Mouse (Mus musculus): ENCODE results near the gene Arhgef3. TPM values are rescaled to one million over a fixed set of nuclear protein-coding genes. Genes with fewer than 3 reads are reported as not detected.

The Arhgef3 gene
- polyA plus RNA-seq, 1 experiment from 2014 or later = 13.9 TPM

GRCm38 (mm10) chr14:27341486-27341885 lies 226.8 kb downstream of the Arhgef3 start:
- H3K27me3 ChIP-seq (replicated peaks) = no peaks in the 10 kb centered on the region
- H3K9me3 ChIP-seq = no peaks in the 10 kb centered on the region
- H3K27ac ChIP-seq = no peak overlapping the region
- no peaks in the 10 kb centered on the region for H3K36me3 ChIP-seq
- no peak overlapping the region for H3K9ac ChIP-seq
- no peak overlapping the region for H3K4me3 ChIP-seq (replicated peaks)
- H3K4me1 ChIP-seq (replicated peaks) = peaks cover 7% of the 10 kb centered on the region; the same call in 1 of the 2 replicates
- H3K4me2 ChIP-seq (replicated peaks) = no peak overlapping the region
- WGBS = 60% methylated on average over 5 of the region's 5 CpGs
- ATAC-seq = no peak; the same call in 1 of the 2 replicates

DNA sequence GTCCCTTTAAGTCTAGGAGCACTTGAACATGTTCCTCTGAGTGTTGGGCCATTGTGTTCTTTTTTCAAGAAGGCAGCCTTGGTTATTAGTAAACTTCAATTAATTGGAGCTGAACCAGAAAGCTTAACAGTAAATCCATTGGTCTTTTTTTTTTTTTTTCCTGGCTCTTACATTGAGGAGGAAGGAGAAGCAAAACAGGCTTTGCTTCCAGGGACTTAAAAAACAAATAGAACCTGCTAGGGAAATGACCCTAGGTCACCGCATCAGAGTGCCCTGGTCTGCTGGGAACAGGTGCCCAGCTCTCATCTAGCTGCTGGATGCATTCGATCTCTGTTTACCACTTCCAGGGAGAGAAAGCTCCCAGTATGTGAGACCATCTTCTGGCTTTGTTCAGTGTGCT lies 227.8 kb downstream of the Arhgef3 start:
- Histone ChIP-seq H3K9me3 (no peaks in the 10 kb centered on the region), H3K4me1 (replicated peaks) (0 out of 2 replicates have a peak, but pooled peaks cover 3% of the 10 kb centered on the region), H3K9ac (no peak overlapping the region), H3K36me3 (no peaks in the 10 kb centered on the region), H3K4me2 (replicated peaks) (no peak overlapping the region), H3K4me3 (replicated peaks) (no peak overlapping the region), H3K27ac (no peak overlapping the region), H3K27me3 (replicated peaks) (no peaks in the 10 kb centered on the region)
- no peak for ATAC-seq
- 54% methylated on average over 2 of the region's 2 CpGs for WGBS

GRCm38 (mm10) chr14:27344250-27344990 lies 229.7 kb downstream of the Arhgef3 start:
- 0 out of 2 replicates have a peak, but pooled peaks cover 3% of the 10 kb centered on the region for H3K4me1 ChIP-seq (replicated peaks)
- no peaks in the 10 kb centered on the region for H3K27me3 ChIP-seq (replicated peaks)
- WGBS = 58% methylated on average over 4 of the region's 4 CpGs
- H3K36me3 ChIP-seq = no peaks in the 10 kb centered on the region
- H3K4me3 ChIP-seq (replicated peaks) = no peak overlapping the region
- H3K27ac ChIP-seq = no peak overlapping the region
- H3K9ac ChIP-seq = no peak overlapping the region
- H3K4me2 ChIP-seq (replicated peaks) = no peak overlapping the region
- no peak for ATAC-seq
- no peaks in the 10 kb centered on the region for H3K9me3 ChIP-seq

- peaks cover 9% of the 10 kb centered on the region; the same call in 1 of the 2 replicates for H3K4me1 ChIP-seq (replicated peaks)
- H3K27me3 ChIP-seq (replicated peaks) = no peaks in the 10 kb centered on the region
- H3K4me3 ChIP-seq (replicated peaks) = no peak overlapping the region
- no peaks in the 10 kb centered on the region for H3K36me3 ChIP-seq
- no peak for ATAC-seq
- no peak overlapping the region for H3K4me2 ChIP-seq (replicated peaks)
- no peak overlapping the region for H3K9ac ChIP-seq
- H3K27ac ChIP-seq = no peak overlapping the region
- 75% methylated on average over 7 of the region's 7 CpGs for WGBS
- no peaks in the 10 kb centered on the region for H3K9me3 ChIP-seq
Measured at GRCm38 (mm10) chr14:27345051-27345885, 230.6 kb downstream of the Arhgef3 start.

DNA sequence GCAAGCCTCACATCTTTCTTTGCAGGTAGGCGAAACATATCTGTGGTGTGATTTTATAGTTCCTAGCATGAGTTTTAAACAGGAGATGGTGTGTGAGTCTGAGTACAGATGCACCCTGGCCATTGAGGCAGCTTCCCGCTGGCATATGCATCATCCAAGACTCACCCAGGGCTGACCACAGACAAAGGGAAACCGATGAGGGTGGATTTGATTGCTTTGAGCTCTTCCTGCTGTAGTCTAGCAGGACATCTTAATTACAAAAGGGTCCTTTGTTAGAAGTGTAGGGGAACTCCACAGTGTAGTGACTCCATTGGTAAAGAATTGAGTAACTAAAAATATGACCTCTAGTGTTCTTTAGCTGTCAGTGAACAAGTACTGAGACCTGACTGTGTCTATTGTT lies 232.5 kb downstream of the Arhgef3 start:
- ATAC-seq = no peak
- Histone ChIP-seq H3K27me3 (replicated peaks) (no peaks in the 10 kb centered on the region), H3K4me2 (replicated peaks) (no peak overlapping the region), H3K9me3 (no peaks in the 10 kb centered on the region), H3K36me3 (no peaks in the 10 kb centered on the region), H3K4me3 (replicated peaks) (no peak overlapping the region), H3K27ac (no peak overlapping the region), H3K4me1 (replicated peaks) (peaks cover 24% of the 10 kb centered on the region), H3K9ac (no peak overlapping the region)
- 76% methylated on average over 3 of the region's 3 CpGs for WGBS

- peaks cover 25% of the 10 kb centered on the region for H3K4me1 ChIP-seq (replicated peaks)
- 84% methylated on average over 5 of the region's 5 CpGs for WGBS
- no peak for ATAC-seq
- H3K27me3 ChIP-seq (replicated peaks) = no peaks in the 10 kb centered on the region
- no peak overlapping the region for H3K4me3 ChIP-seq (replicated peaks)
- H3K36me3 ChIP-seq = no peaks in the 10 kb centered on the region
- H3K4me2 ChIP-seq (replicated peaks) = no peak overlapping the region
- no peak overlapping the region for H3K9ac ChIP-seq
- H3K27ac ChIP-seq = no peak overlapping the region
- H3K9me3 ChIP-seq = no peaks in the 10 kb centered on the region
Measured at GRCm38 (mm10) chr14:27347666-27348065, 233.0 kb downstream of the Arhgef3 start.

GRCm38 (mm10) chr14:27348088-27348487 lies 233.4 kb downstream of the Arhgef3 start:
- no peaks in the 10 kb centered on the region for H3K36me3 ChIP-seq
- no peak overlapping the region for H3K4me2 ChIP-seq (replicated peaks)
- H3K4me3 ChIP-seq (replicated peaks) = no peak overlapping the region
- no peaks in the 10 kb centered on the region for H3K27me3 ChIP-seq (replicated peaks)
- no peak overlapping the region for H3K27ac ChIP-seq
- H3K9me3 ChIP-seq = no peaks in the 10 kb centered on the region
- WGBS = 78% methylated on average over 2 of the region's 2 CpGs
- peaks cover 28% of the 10 kb centered on the region for H3K4me1 ChIP-seq (replicated peaks)
- H3K9ac ChIP-seq = no peak overlapping the region
- no peak for ATAC-seq

- H3K9ac ChIP-seq = no peak overlapping the region
- H3K4me3 ChIP-seq (replicated peaks) = no peak overlapping the region
- 99% methylated on average over 4 of the region's 4 CpGs for WGBS
Measured at GRCm38 (mm10) chr14:27348656-27349055, 234.0 kb downstream of the Arhgef3 start.

GRCm38 (mm10) chr14:27349120-27349519 lies 234.4 kb downstream of the Arhgef3 start:
- H3K4me1 ChIP-seq (replicated peaks) = peaks cover 31% of the 10 kb centered on the region
- WGBS = 75% methylated on average over 3 of the region's 3 CpGs
- no peak overlapping the region for H3K27ac ChIP-seq
- H3K4me3 ChIP-seq (replicated peaks) = no peak overlapping the region
- H3K9me3 ChIP-seq = no peaks in the 10 kb centered on the region
- ATAC-seq = no peak
- H3K27me3 ChIP-seq (replicated peaks) = no peaks in the 10 kb centered on the region
- H3K9ac ChIP-seq = no peak overlapping the region
- H3K36me3 ChIP-seq = no peaks in the 10 kb centered on the region
- no peak overlapping the region for H3K4me2 ChIP-seq (replicated peaks)

More at GRCm38 (mm10) chr14:27348656-27349055, 234.0 kb downstream of the Arhgef3 start:
- peaks cover 31% of the 10 kb centered on the region for H3K4me1 ChIP-seq (replicated peaks)
- H3K9me3 ChIP-seq = no peaks in the 10 kb centered on the region
- no peak overlapping the region for H3K4me2 ChIP-seq (replicated peaks)
- H3K27me3 ChIP-seq (replicated peaks) = no peaks in the 10 kb centered on the region
- H3K27ac ChIP-seq = no peak overlapping the region
- ATAC-seq = no peak
- H3K36me3 ChIP-seq = no peaks in the 10 kb centered on the region

- Histone ChIP-seq H3K36me3 (no peaks in the 10 kb centered on the region), H3K4me3 (replicated peaks) (no peak overlapping the region), H3K9me3 (no peaks in the 10 kb centered on the region), H3K4me1 (replicated peaks) (peaks cover 31% of the 10 kb centered on the region), H3K27ac (0 out of 2 replicates have a peak overlapping the region, but pooled peaks have one; percentile 28), H3K4me2 (replicated peaks) (no peak overlapping the region), H3K9ac (no peak overlapping the region), H3K27me3 (replicated peaks) (no peaks in the 10 kb centered on the region)
- peak; percentile 52 for ATAC-seq
- WGBS = 69% methylated on average over 17 of the region's 17 CpGs
Measured at GRCm38 (mm10) chr14:27349828-27350729, 235.4 kb downstream of the Arhgef3 start.

DNA sequence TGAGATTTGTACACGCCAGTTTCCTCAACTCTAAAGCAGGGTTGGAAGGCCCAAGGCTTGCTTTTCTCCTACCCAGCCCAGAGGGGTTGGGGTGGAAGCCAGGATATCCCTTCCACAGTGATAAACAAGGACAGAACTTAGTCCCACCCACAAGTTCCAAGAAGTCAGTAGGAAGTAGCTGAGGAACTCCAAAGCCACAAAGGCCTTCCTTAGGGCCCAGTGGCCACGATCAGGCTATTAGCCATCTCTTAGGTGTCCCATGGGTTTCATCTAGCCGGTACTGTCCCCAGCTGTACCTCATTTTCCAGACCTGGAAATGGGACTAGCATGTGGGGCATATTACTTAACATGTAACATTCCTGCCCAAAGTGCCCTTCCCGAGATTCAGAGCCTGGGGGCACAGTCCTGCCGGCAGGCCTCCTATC lies 236.4 kb downstream of the Arhgef3 start:
- Histone ChIP-seq H3K27me3 (replicated peaks) (no peaks in the 10 kb centered on the region), H3K4me3 (replicated peaks) (no peak overlapping the region), H3K9ac (no peak overlapping the region), H3K27ac (peak overlapping the region; percentile 66), H3K36me3 (no peaks in the 10 kb centered on the region), H3K9me3 (no peaks in the 10 kb centered on the region), H3K4me2 (replicated peaks) (no peak overlapping the region), H3K4me1 (replicated peaks) (peaks cover 31% of the 10 kb centered on the region)
- peak; percentile 9; the same call in 1 of the 2 replicates for ATAC-seq
- 61% methylated on average over 5 of the region's 5 CpGs for WGBS

Data from intestine, embryonic 15.5 days (tissue).